Mouse (Mus musculus): ENCODE data around the gene Mtmr12. TPM values are rescaled to one million over a fixed set of nuclear protein-coding genes. Genes with fewer than 3 reads are reported as not detected.

Gene Mtmr12
- polyA plus RNA-seq, 1 experiment from 2014 or later = 6.5 TPM

GRCm38 (mm10) chr15:12268021-12268420 is 63.2 kb downstream of the Mtmr12 start:
- Histone ChIP-seq H3K9ac (replicated peaks) (no peak overlapping the region), H3K9me3 (replicated peaks) (no peaks in the 10 kb centered on the region), H3K4me3 (replicated peaks) (no peak overlapping the region), H3K27ac (replicated peaks) (no peak overlapping the region), H3K4me1 (no peaks in the 10 kb centered on the region), H3K27me3 (replicated peaks) (no peaks in the 10 kb centered on the region), H3K36me3 (peaks cover 74% of the 10 kb centered on the region), H3K4me2 (no peak overlapping the region)
- peak; percentile 26; the same call in 1 of the 2 replicates for ATAC-seq (ENCODE audit: low FRiP score)
- WGBS = 57% methylated on average over 1 of the region's 1 CpGs

GRCm38 (mm10) chr15:12271340-12271739 is 66.5 kb downstream of the Mtmr12 start:
- Histone ChIP-seq H3K4me3 (replicated peaks) (no peak overlapping the region), H3K27me3 (replicated peaks) (no peaks in the 10 kb centered on the region), H3K27ac (replicated peaks) (no peak overlapping the region), H3K9ac (replicated peaks) (no peak overlapping the region), H3K36me3 (peaks cover 43% of the 10 kb centered on the region), H3K4me2 (no peak overlapping the region), H3K4me1 (no peaks in the 10 kb centered on the region), H3K9me3 (replicated peaks) (no peaks in the 10 kb centered on the region)
- 93% methylated on average over 9 of the region's 9 CpGs for WGBS
- ATAC-seq (ENCODE audit: low FRiP score) = no peak

- Histone ChIP-seq H3K4me1 (no peaks in the 10 kb centered on the region), H3K27ac (replicated peaks) (no peak overlapping the region), H3K4me2 (no peak overlapping the region), H3K36me3 (peaks cover 29% of the 10 kb centered on the region), H3K9ac (replicated peaks) (no peak overlapping the region), H3K9me3 (replicated peaks) (no peaks in the 10 kb centered on the region), H3K27me3 (replicated peaks) (no peaks in the 10 kb centered on the region), H3K4me3 (replicated peaks) (no peak overlapping the region)
- no peak for ATAC-seq (ENCODE audit: low FRiP score)
- 82% methylated on average over 12 of the region's 12 CpGs for WGBS
Measured at GRCm38 (mm10) chr15:12273325-12274052, 68.7 kb downstream of the Mtmr12 start.

- Histone ChIP-seq H3K4me3 (replicated peaks) (no peak overlapping the region), H3K27me3 (replicated peaks) (no peaks in the 10 kb centered on the region), H3K27ac (replicated peaks) (no peak overlapping the region), H3K4me1 (no peaks in the 10 kb centered on the region), H3K9ac (replicated peaks) (no peak overlapping the region), H3K9me3 (replicated peaks) (no peaks in the 10 kb centered on the region), H3K36me3 (peaks cover 23% of the 10 kb centered on the region), H3K4me2 (no peak overlapping the region)
- WGBS = 58% methylated on average over 4 of the region's 4 CpGs
- no peak for ATAC-seq (ENCODE audit: low FRiP score)
Measured at GRCm38 (mm10) chr15:12274053-12274769, 69.4 kb downstream of the Mtmr12 start.

GRCm38 (mm10) chr15:12275091-12275623 is 70.3 kb downstream of the Mtmr12 start:
- Histone ChIP-seq H3K9ac (replicated peaks) (no peak overlapping the region), H3K4me3 (replicated peaks) (no peak overlapping the region), H3K27ac (replicated peaks) (no peak overlapping the region), H3K9me3 (replicated peaks) (no peaks in the 10 kb centered on the region), H3K4me2 (no peak overlapping the region), H3K27me3 (replicated peaks) (no peaks in the 10 kb centered on the region), H3K4me1 (no peaks in the 10 kb centered on the region), H3K36me3 (peaks cover 15% of the 10 kb centered on the region)
- no peak for ATAC-seq (ENCODE audit: low FRiP score)
- 82% methylated on average over 4 of the region's 4 CpGs for WGBS

- Histone ChIP-seq H3K36me3 (no peaks in the 10 kb centered on the region), H3K27me3 (replicated peaks) (no peaks in the 10 kb centered on the region), H3K9ac (replicated peaks) (no peak overlapping the region), H3K4me2 (no peak overlapping the region), H3K9me3 (replicated peaks) (no peaks in the 10 kb centered on the region), H3K27ac (replicated peaks) (no peak overlapping the region), H3K4me3 (replicated peaks) (no peak overlapping the region), H3K4me1 (no peaks in the 10 kb centered on the region)
- WGBS = 91% methylated on average over 1 of the region's 1 CpGs
- ATAC-seq (ENCODE audit: low FRiP score) = no peak
Measured at GRCm38 (mm10) chr15:12279816-12280215, 75.0 kb downstream of the Mtmr12 start.

- H3K4me1 ChIP-seq = 0 out of 2 replicates have a peak, but pooled peaks cover 3% of the 10 kb centered on the region
- H3K9me3 ChIP-seq (replicated peaks) = no peaks in the 10 kb centered on the region
- H3K36me3 ChIP-seq = no peaks in the 10 kb centered on the region
- WGBS = 83% methylated on average over 6 of the region's 6 CpGs
- H3K4me2 ChIP-seq = no peak overlapping the region
- H3K27ac ChIP-seq (replicated peaks) = no peak overlapping the region; the same call in 1 of the 2 replicates
- ATAC-seq (ENCODE audit: low FRiP score) = no peak
- no peaks in the 10 kb centered on the region for H3K27me3 ChIP-seq (replicated peaks)
- no peak overlapping the region for H3K9ac ChIP-seq (replicated peaks)
- H3K4me3 ChIP-seq (replicated peaks) = no peak overlapping the region
Measured at GRCm38 (mm10) chr15:12284794-12285534, 80.1 kb downstream of the Mtmr12 start.

- H3K4me1 ChIP-seq = 0 out of 2 replicates have a peak, but pooled peaks cover 3% of the 10 kb centered on the region
- H3K4me2 ChIP-seq = no peak overlapping the region
- no peak overlapping the region; the same call in 1 of the 2 replicates for H3K27ac ChIP-seq (replicated peaks)
- H3K9me3 ChIP-seq (replicated peaks) = no peaks in the 10 kb centered on the region
- no peaks in the 10 kb centered on the region for H3K36me3 ChIP-seq
- H3K4me3 ChIP-seq (replicated peaks) = no peak overlapping the region
- ATAC-seq (ENCODE audit: low FRiP score) = no peak
- H3K27me3 ChIP-seq (replicated peaks) = no peaks in the 10 kb centered on the region
- WGBS = 79% methylated on average over 5 of the region's 5 CpGs
- H3K9ac ChIP-seq (replicated peaks) = no peak overlapping the region
Measured at GRCm38 (mm10) chr15:12285535-12285809, 80.6 kb downstream of the Mtmr12 start.

GRCm38 (mm10) chr15:12290330-12290729 is 85.5 kb downstream of the Mtmr12 start:
- 90% methylated on average over 7 of the region's 7 CpGs for WGBS
- H3K27me3 ChIP-seq (replicated peaks) = no peaks in the 10 kb centered on the region
- no peak overlapping the region for H3K4me2 ChIP-seq
- H3K4me3 ChIP-seq (replicated peaks) = no peak overlapping the region
- no peak for ATAC-seq (ENCODE audit: low FRiP score)
- H3K27ac ChIP-seq (replicated peaks) = no peak overlapping the region
- no peaks in the 10 kb centered on the region for H3K9me3 ChIP-seq (replicated peaks)
- no peak overlapping the region for H3K9ac ChIP-seq (replicated peaks)
- H3K4me1 ChIP-seq = 0 out of 2 replicates have a peak, but pooled peaks cover 3% of the 10 kb centered on the region
- H3K36me3 ChIP-seq = no peaks in the 10 kb centered on the region

- Histone ChIP-seq H3K4me1 (no peaks in the 10 kb centered on the region), H3K27ac (replicated peaks) (no peak overlapping the region), H3K4me2 (no peak overlapping the region), H3K9me3 (replicated peaks) (no peaks in the 10 kb centered on the region), H3K4me3 (replicated peaks) (no peak overlapping the region), H3K36me3 (no peaks in the 10 kb centered on the region), H3K27me3 (replicated peaks) (no peaks in the 10 kb centered on the region), H3K9ac (replicated peaks) (no peak overlapping the region)
- ATAC-seq (ENCODE audit: low FRiP score) = no peak
- 95% methylated on average over 2 of the region's 2 CpGs for WGBS
Measured at GRCm38 (mm10) chr15:12291757-12292156, 86.9 kb downstream of the Mtmr12 start.

- 70% methylated on average over 2 of the region's 2 CpGs for WGBS
- H3K9ac ChIP-seq (replicated peaks) = no peak overlapping the region
- no peaks in the 10 kb centered on the region for H3K36me3 ChIP-seq
- no peak overlapping the region for H3K4me2 ChIP-seq
- no peak for ATAC-seq (ENCODE audit: low FRiP score)
- H3K4me1 ChIP-seq = no peaks in the 10 kb centered on the region
- H3K9me3 ChIP-seq (replicated peaks) = no peaks in the 10 kb centered on the region
- no peak overlapping the region for H3K4me3 ChIP-seq (replicated peaks)
- no peak overlapping the region for H3K27ac ChIP-seq (replicated peaks)
- H3K27me3 ChIP-seq (replicated peaks) = no peaks in the 10 kb centered on the region
Measured at GRCm38 (mm10) chr15:12296228-12296627, 91.4 kb downstream of the Mtmr12 start.

Data from neural tube, embryonic 15.5 days (tissue).